Mouse (Mus musculus) thymus, adult 2 months (tissue): ENCODE data around the gene Nop2. TPM values are rescaled to one million over a fixed set of nuclear protein-coding genes. Genes with fewer than 3 reads are reported as not detected.

Source experiments
- DNase-seq: peaks from one replicate; pipeline ENCODE4 v3.0.0; 2021
- H3K27ac ChIP-seq: fragments of 200-500 bp; 2 replicates; pipeline ENCODE4 v1.5.1; 2012; ENCODE audit warnings: low read length, control low read depth; ENCODE audit not compliant: control insufficient read depth, insufficient read depth
- H3K27me3 ChIP-seq: fragments of 200-500 bp; 2 replicates; pipeline ENCODE4 v1.6.1; 2012; ENCODE audit warnings: mild to moderate bottlenecking, low read length, moderate library complexity, mixed read lengths; ENCODE audit not compliant: control insufficient read depth, insufficient read depth
- H3K36me3 ChIP-seq: fragments of 200-500 bp; 2 replicates; pipeline ENCODE4 v1.6.1; 2012; ENCODE audit warnings: mild to moderate bottlenecking, low read length, moderate library complexity; ENCODE audit not compliant: control insufficient read depth, insufficient read depth
- H3K4me1 ChIP-seq: fragments of 200-500 bp; replicated peaks from 2 replicates; pipeline ENCODE4 v1.6.1; 2012; ENCODE audit warnings: low read length; ENCODE audit not compliant: control insufficient read depth, insufficient read depth
- H3K4me3 ChIP-seq: fragments of 200-500 bp; 2 replicates; pipeline ENCODE4 v1.5.1; 2012; ENCODE audit warnings: mild to moderate bottlenecking, low read length, control low read depth, moderate library complexity; ENCODE audit not compliant: control insufficient read depth, insufficient read depth
- CTCF ChIP-seq: fragments of 200-500 bp; IDR thresholded peaks from 2 replicates; pipeline ENCODE4 v1.5.1; 2012; ENCODE audit warnings: mild to moderate bottlenecking, control low read depth, low read length, moderate library complexity, borderline replicate concordance; ENCODE audit not compliant: control insufficient read depth, poor library complexity, insufficient read depth; ENCODE audit errors: extremely low read depth
- POLR2A ChIP-seq: fragments of 200-500 bp; IDR thresholded peaks from 2 replicates; pipeline ENCODE4 v1.6.1; 2012; ENCODE audit warnings: mild to moderate bottlenecking, low read length, control low read depth, moderate library complexity; ENCODE audit not compliant: control insufficient read depth, poor library complexity, insufficient read depth; ENCODE audit errors: extremely low read depth
- WGBS: fragments of 180-500 bp; shearing (Covaris S2); methylation state at CpG from one replicate; pipeline ENCODE4 v1.1.7; 2018; 5-methylcytosine and 5-hydroxymethylcytosine counted together
- polyA plus RNA-seq: library from polyadenylated mRNA; depleted of rRNA; stranded (reverse); fragments of >200 nt; gene quantifications from 2 replicates; pipeline ENCODE4 v1.2.3, GENCODE M21; 2012

Nop2 gene
- polyA plus RNA-seq, 1 experiment: 26.4 TPM

- Histone ChIP-seq H3K4me3 (no peak overlapping the region), H3K36me3 (peaks cover 16% of the 10 kb centered on the region), H3K27ac (no peak overlapping the region), H3K4me1 (peaks cover 26% of the 10 kb centered on the region), H3K27me3 (no peaks in the 10 kb centered on the region)
- DNase-seq: no peak
- WGBS: 78% methylated on average over 16 of the region's 16 CpGs
- TF ChIP-seq POLR2A (no peak), CTCF (no peak)
Observed at GRCm38 (mm10) chr6:125148926-125149568, 17.3 kb downstream of the Nop2 start.

- H3K27ac ChIP-seq: no peak overlapping the region
- H3K4me3 ChIP-seq: no peak overlapping the region
- no peaks in the 10 kb centered on the region for H3K27me3 ChIP-seq
- DNase-seq: no peak
- WGBS: 92% methylated on average over 7 of the region's 7 CpGs
- peaks cover 26% of the 10 kb centered on the region for H3K4me1 ChIP-seq
- no peak for TF ChIP-seq CTCF
- peaks cover 16% of the 10 kb centered on the region for H3K36me3 ChIP-seq
Observed at GRCm38 (mm10) chr6:125149569-125149950, 17.9 kb downstream of the Nop2 start.

GRCm38 (mm10) chr6:125152212-125153017 lies 20.7 kb downstream of the Nop2 start:
- no peak for TF ChIP-seq POLR2A
- no peak for TF ChIP-seq CTCF
- DNase-seq: no peak
- H3K27ac ChIP-seq: no peak overlapping the region
- H3K4me1 ChIP-seq: peaks cover 5% of the 10 kb centered on the region; the same call in 1 of the 2 replicates
- no peaks in the 10 kb centered on the region for H3K27me3 ChIP-seq
- WGBS: 95% methylated on average over 22 of the region's 22 CpGs
- H3K4me3 ChIP-seq: no peak overlapping the region
- peaks cover 18% of the 10 kb centered on the region for H3K36me3 ChIP-seq

GRCm38 (mm10) chr6:125153018-125153389 lies 21.3 kb downstream of the Nop2 start:
- no peak overlapping the region for H3K27ac ChIP-seq
- DNase-seq: no peak
- no peak for TF ChIP-seq POLR2A
- peaks cover 20% of the 10 kb centered on the region for H3K36me3 ChIP-seq
- H3K27me3 ChIP-seq: no peaks in the 10 kb centered on the region
- peaks cover 4% of the 10 kb centered on the region; the same call in 1 of the 2 replicates for H3K4me1 ChIP-seq
- no peak overlapping the region for H3K4me3 ChIP-seq
- WGBS: 96% methylated on average over 5 of the region's 5 CpGs

- H3K27me3 ChIP-seq: no peaks in the 10 kb centered on the region
- peaks cover 20% of the 10 kb centered on the region for H3K36me3 ChIP-seq
Observed at GRCm38 (mm10) chr6:125153682-125154081, 22.0 kb downstream of the Nop2 start.

GRCm38 (mm10) chr6:125154550-125154949 lies 22.8 kb downstream of the Nop2 start:
- no peak for TF ChIP-seq POLR2A
- TF ChIP-seq CTCF: no peak
- Histone ChIP-seq H3K4me1 (no peaks in the 10 kb centered on the region), H3K36me3 (peaks cover 26% of the 10 kb centered on the region), H3K4me3 (no peak overlapping the region), H3K27ac (no peak overlapping the region), H3K27me3 (no peaks in the 10 kb centered on the region)
- no peak for DNase-seq

More at GRCm38 (mm10) chr6:125153682-125154081, 22.0 kb downstream of the Nop2 start:
- no peak for DNase-seq
- H3K4me1 ChIP-seq: no peaks in the 10 kb centered on the region
- H3K4me3 ChIP-seq: no peak overlapping the region
- no peak overlapping the region for H3K27ac ChIP-seq
- WGBS: 93% methylated on average over 4 of the region's 4 CpGs
- TF ChIP-seq CTCF: no peak
- no peak for TF ChIP-seq POLR2A
